Mouse (Mus musculus): ENCODE data around the gene 2900026A02Rik. TPM values are rescaled to one million over a fixed set of nuclear protein-coding genes. Genes with fewer than 3 reads are reported as not detected.

2900026A02Rik gene
- polyA plus RNA-seq, 1 experiment: 16.6 TPM

DNA sequence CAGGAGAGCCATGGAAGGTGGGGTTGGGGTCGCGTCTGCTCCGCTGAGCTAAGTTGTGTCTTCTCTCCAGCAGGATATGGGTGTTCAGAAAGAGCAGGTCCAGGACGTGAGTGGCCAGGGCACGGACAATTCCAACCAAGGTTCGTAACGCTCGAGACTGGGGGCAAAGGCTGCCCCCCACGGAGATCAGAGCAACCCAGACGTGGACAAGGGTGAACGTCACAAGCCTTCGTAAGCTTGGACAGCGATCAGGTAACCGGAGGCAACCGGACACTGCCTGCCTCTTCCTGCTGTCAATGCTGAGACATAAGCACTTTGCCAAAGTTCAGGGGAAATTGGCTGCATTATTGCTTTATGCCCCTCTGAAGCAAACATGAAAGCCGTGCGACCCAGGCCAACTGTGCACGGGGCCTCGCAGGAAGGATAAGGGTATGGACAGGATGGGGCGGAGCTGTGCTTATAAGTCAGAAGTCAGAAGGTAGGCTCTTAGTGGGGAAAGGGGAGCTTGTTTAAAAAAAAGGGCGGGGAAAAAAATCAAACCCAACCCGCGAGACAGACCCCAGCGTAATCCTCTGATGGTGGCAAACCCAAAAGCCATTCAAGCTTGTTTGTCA lies 130.9 kb downstream of the 2900026A02Rik start:
- Histone ChIP-seq H3K4me3 (no peak overlapping the region), H3K27me3 (ENCODE audit: control insufficient read depth, insufficient read depth, insufficient read length) (no peaks in the 10 kb centered on the region), H3ac (ENCODE audit: control insufficient read depth, insufficient read length) (no peak overlapping the region), H3K79me2 (ENCODE audit: control insufficient read depth, insufficient read depth) (no peaks in the 10 kb centered on the region), H3K4me2 (ENCODE audit: low read depth) (no peak overlapping the region), H3K36me3 (ENCODE audit: control insufficient read depth, insufficient read depth) (peaks cover 3% of the 10 kb centered on the region)
- TF ChIP-seq REST (IDR thresholded peaks at IDR 0.05; ENCODE audit: insufficient read depth, insufficient read length) (no peak), TCF12 (IDR thresholded peaks at IDR 0.05; ENCODE audit: insufficient read depth, poor library complexity, severe bottlenecking) (no peak), POLR2A (IDR thresholded peaks at IDR 0.05; ENCODE audit: insufficient read length, low read depth) (no peak), MAX (IDR thresholded peaks at IDR 0.05; ENCODE audit: low read depth) (no peak), SRF (IDR thresholded peaks at IDR 0.05; ENCODE audit: control insufficient read depth, insufficient read length, low read depth) (no peak), USF1 (IDR thresholded peaks at IDR 0.05; ENCODE audit: low read depth) (no peak), TCF3 (IDR thresholded peaks at IDR 0.05; ENCODE audit: insufficient read length, low read depth) (no peak), E2F4 (IDR thresholded peaks at IDR 0.05; ENCODE audit: insufficient read depth) (no peak), MYOG (IDR thresholded peaks at IDR 0.05; ENCODE audit: control insufficient read depth in 1 of 3, insufficient read depth in 1 of 3, insufficient read length in 2 of 3, low read depth in 2 of 3) (no peak), CEBPB (IDR thresholded peaks at IDR 0.05; ENCODE audit: insufficient read depth, poor library complexity, severe bottlenecking) (no peak), POLR2AphosphoS2 (IDR thresholded peaks at IDR 0.05; ENCODE audit: insufficient read length, low read depth) (no peak), MYOD1 (IDR thresholded peaks at IDR 0.05; ENCODE audit: control insufficient read depth in 1 of 3, insufficient read length in 2 of 3, low read depth in 2 of 3) (no peak)

DNA sequence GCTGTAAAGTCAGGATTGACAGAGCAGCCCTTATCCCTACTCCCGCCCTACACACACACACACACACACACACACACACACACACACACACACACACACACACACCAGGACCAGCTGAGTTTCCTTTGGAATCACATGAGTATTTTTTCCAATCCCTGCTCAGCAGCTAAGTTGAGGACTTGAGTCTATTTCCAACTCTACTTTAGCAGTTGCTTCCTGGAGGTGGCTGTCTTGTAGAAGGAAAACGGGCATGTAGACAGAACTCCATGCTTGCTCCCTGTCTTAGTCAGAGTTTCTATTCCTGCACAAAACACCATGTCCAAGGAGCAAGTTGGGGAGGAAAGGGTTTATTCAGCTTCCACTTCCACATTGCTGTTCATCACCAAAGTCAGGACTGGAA lies 133.6 kb downstream of the 2900026A02Rik start:
- Histone ChIP-seq H3K79me2 (ENCODE audit: control insufficient read depth, insufficient read depth) (no peaks in the 10 kb centered on the region), H3K36me3 (ENCODE audit: control insufficient read depth, insufficient read depth) (peaks cover 3% of the 10 kb centered on the region), H3K4me2 (ENCODE audit: low read depth) (no peak overlapping the region), H3K27me3 (ENCODE audit: control insufficient read depth, insufficient read depth, insufficient read length) (no peaks in the 10 kb centered on the region), H3ac (ENCODE audit: control insufficient read depth, insufficient read length) (no peak overlapping the region), H3K4me3 (no peak overlapping the region)
- TF ChIP-seq TCF3 (IDR thresholded peaks at IDR 0.05; ENCODE audit: insufficient read length, low read depth): no peak
- TF ChIP-seq SRF (IDR thresholded peaks at IDR 0.05; ENCODE audit: control insufficient read depth, insufficient read length, low read depth): no peak
- no peak for TF ChIP-seq MYOD1 (IDR thresholded peaks at IDR 0.05; ENCODE audit: control insufficient read depth in 1 of 3, insufficient read length in 2 of 3, low read depth in 2 of 3)
- TF ChIP-seq E2F4 (IDR thresholded peaks at IDR 0.05; ENCODE audit: insufficient read depth): no peak
- no peak for TF ChIP-seq MYOG (IDR thresholded peaks at IDR 0.05; ENCODE audit: control insufficient read depth in 1 of 3, insufficient read depth in 1 of 3, insufficient read length in 2 of 3, low read depth in 2 of 3)
- no peak for TF ChIP-seq TCF12 (IDR thresholded peaks at IDR 0.05; ENCODE audit: insufficient read depth, poor library complexity, severe bottlenecking)
- no peak for TF ChIP-seq USF1 (IDR thresholded peaks at IDR 0.05; ENCODE audit: low read depth)
- TF ChIP-seq POLR2A (IDR thresholded peaks at IDR 0.05; ENCODE audit: insufficient read length, low read depth): no peak
- TF ChIP-seq POLR2AphosphoS2 (IDR thresholded peaks at IDR 0.05; ENCODE audit: insufficient read length, low read depth): no peak
- no peak for TF ChIP-seq REST (IDR thresholded peaks at IDR 0.05; ENCODE audit: insufficient read depth, insufficient read length)
- no peak for TF ChIP-seq CEBPB (IDR thresholded peaks at IDR 0.05; ENCODE audit: insufficient read depth, poor library complexity, severe bottlenecking)
- TF ChIP-seq MAX (IDR thresholded peaks at IDR 0.05; ENCODE audit: low read depth): no peak

GRCm38 (mm10) chr5:113086990-113087389 lies 134.0 kb downstream of the 2900026A02Rik start:
- Histone ChIP-seq H3K4me2 (ENCODE audit: low read depth) (no peak overlapping the region), H3K4me3 (no peak overlapping the region), H3K79me2 (ENCODE audit: control insufficient read depth, insufficient read depth) (no peaks in the 10 kb centered on the region), H3ac (ENCODE audit: control insufficient read depth, insufficient read length) (no peak overlapping the region), H3K36me3 (ENCODE audit: control insufficient read depth, insufficient read depth) (peaks cover 3% of the 10 kb centered on the region), H3K27me3 (ENCODE audit: control insufficient read depth, insufficient read depth, insufficient read length) (no peaks in the 10 kb centered on the region)
- TF ChIP-seq E2F4 (IDR thresholded peaks at IDR 0.05; ENCODE audit: insufficient read depth) (no peak), MAX (IDR thresholded peaks at IDR 0.05; ENCODE audit: low read depth) (no peak), SRF (IDR thresholded peaks at IDR 0.05; ENCODE audit: control insufficient read depth, insufficient read length, low read depth) (no peak), MYOD1 (IDR thresholded peaks at IDR 0.05; ENCODE audit: control insufficient read depth in 1 of 3, insufficient read length in 2 of 3, low read depth in 2 of 3) (no peak), TCF12 (IDR thresholded peaks at IDR 0.05; ENCODE audit: insufficient read depth, poor library complexity, severe bottlenecking) (no peak), MYOG (IDR thresholded peaks at IDR 0.05; ENCODE audit: control insufficient read depth in 1 of 3, insufficient read depth in 1 of 3, insufficient read length in 2 of 3, low read depth in 2 of 3) (no peak), POLR2AphosphoS2 (IDR thresholded peaks at IDR 0.05; ENCODE audit: insufficient read length, low read depth) (no peak), TCF3 (IDR thresholded peaks at IDR 0.05; ENCODE audit: insufficient read length, low read depth) (no peak), POLR2A (IDR thresholded peaks at IDR 0.05; ENCODE audit: insufficient read length, low read depth) (no peak), CEBPB (IDR thresholded peaks at IDR 0.05; ENCODE audit: insufficient read depth, poor library complexity, severe bottlenecking) (no peak), USF1 (IDR thresholded peaks at IDR 0.05; ENCODE audit: low read depth) (no peak), REST (IDR thresholded peaks at IDR 0.05; ENCODE audit: insufficient read depth, insufficient read length) (no peak)

GRCm38 (mm10) chr5:113086439-113086838 lies 134.6 kb downstream of the 2900026A02Rik start:
- Histone ChIP-seq H3K4me3 (no peak overlapping the region), H3K27me3 (ENCODE audit: control insufficient read depth, insufficient read depth, insufficient read length) (no peaks in the 10 kb centered on the region), H3K4me2 (ENCODE audit: low read depth) (no peak overlapping the region), H3ac (ENCODE audit: control insufficient read depth, insufficient read length) (no peak overlapping the region), H3K79me2 (ENCODE audit: control insufficient read depth, insufficient read depth) (no peaks in the 10 kb centered on the region), H3K36me3 (ENCODE audit: control insufficient read depth, insufficient read depth) (peaks cover 3% of the 10 kb centered on the region)
- TF ChIP-seq MYOD1 (IDR thresholded peaks at IDR 0.05; ENCODE audit: control insufficient read depth in 1 of 3, insufficient read length in 2 of 3, low read depth in 2 of 3) (no peak), MAX (IDR thresholded peaks at IDR 0.05; ENCODE audit: low read depth) (no peak), POLR2A (IDR thresholded peaks at IDR 0.05; ENCODE audit: insufficient read length, low read depth) (no peak), CEBPB (IDR thresholded peaks at IDR 0.05; ENCODE audit: insufficient read depth, poor library complexity, severe bottlenecking) (no peak), MYOG (IDR thresholded peaks at IDR 0.05; ENCODE audit: control insufficient read depth in 1 of 3, insufficient read depth in 1 of 3, insufficient read length in 2 of 3, low read depth in 2 of 3) (no peak), POLR2AphosphoS2 (IDR thresholded peaks at IDR 0.05; ENCODE audit: insufficient read length, low read depth) (no peak), TCF3 (IDR thresholded peaks at IDR 0.05; ENCODE audit: insufficient read length, low read depth) (no peak), REST (IDR thresholded peaks at IDR 0.05; ENCODE audit: insufficient read depth, insufficient read length) (no peak), E2F4 (IDR thresholded peaks at IDR 0.05; ENCODE audit: insufficient read depth) (no peak), SRF (IDR thresholded peaks at IDR 0.05; ENCODE audit: control insufficient read depth, insufficient read length, low read depth) (no peak), TCF12 (IDR thresholded peaks at IDR 0.05; ENCODE audit: insufficient read depth, poor library complexity, severe bottlenecking) (no peak), USF1 (IDR thresholded peaks at IDR 0.05; ENCODE audit: low read depth) (no peak)

Measured in myocyte (in vitro differentiated cells).